In genomic region chr2:22864394-22865037, GRCm38 (mm10) we compare ENCODE assay signal across 8 mouse cellular contexts. TPM values are rescaled to one million over a fixed set of nuclear protein-coding genes. Genes with fewer than 3 reads are reported as not detected.
DNase-seq lines count a peak whose midpoint lies in the region; ATAC-seq and TF ChIP-seq lines count a peak whose summit lies in the region.
"Not testable (repeated sequence)": the region's sequence is repeated elsewhere in the genome, so short reads cannot be mapped to it uniquely, and the experiment has no call there.

No protein-coding gene starts in this region.

- not testable (repeated sequence) for H3K36me3 ChIP-seq in hindbrain, embryonic 15.5 days

- H3K27me3 ChIP-seq in Patski: peaks cover 25% of the 10 kb centered on the region
- H3K27me3 ChIP-seq in hindbrain, embryonic 15.5 days: not testable (repeated sequence)

- POLR2A ChIA-PET in Patski (lab: Charles Lee): not testable (repeated sequence)

- H3K4me2 ChIP-seq in hindbrain, embryonic 15.5 days: not testable (repeated sequence)

- H3K9ac ChIP-seq in hindbrain, embryonic 15.5 days: not testable (repeated sequence)

- not testable (repeated sequence) for H3K9me3 ChIP-seq in hindbrain, embryonic 15.5 days

- H3K4me3 ChIP-seq in hindbrain, embryonic 15.5 days: not testable (repeated sequence)

- CTCF ChIA-PET in Patski (lab: Charles Lee): interaction anchor here (0.8 to 1.4 kb wide), 7 partner anchors 8 to 106 kb away, joined by 3 to 7 read pairs (median 4); partner anchors contain the start of gene Pdss1

- peak; percentile 95 for ATAC-seq in Patski
- ATAC-seq in hindbrain, embryonic 15.5 days (ENCODE audit: low FRiP score, low read depth): peak; percentile 94

- DNase-seq in Patski (ENCODE audit: low read depth, low spot score): not testable (repeated sequence)
- DNase-seq in cerebellum, postnatal 10 days: peak; percentile 84 to 86
- peak; percentile 29 to 70 for DNase-seq in frontal cortex, postnatal 10 days (ENCODE audit: low spot score in 2 of 2)
- DNase-seq in layer of hippocampus, postnatal 36 days: peak; percentile 74 to 75
- DNase-seq in lung, postnatal 36 days: peak; percentile 61
- DNase-seq in retina, postnatal 7 days (ENCODE audit: low read depth, low spot score): peak; percentile 43
- peak; percentile 47 to 48 for DNase-seq in urinary bladder, adult 18-20 months (ENCODE audit: low spot score in 2 of 2)

- 5% methylated on average over 6 of the region's 6 CpGs for WGBS in hindbrain, embryonic 15.5 days

- in situ Hi-C loops in Patski (cut with MboI; ENCODE audit: low pct_unique_long_range_greater_than_20kb): loop anchor here (5.0 to 10.0 kb wide), 2 partner anchors 102 to 900 kb away; no protein-coding TSS in a partner anchor

- not testable (repeated sequence) for H3K27ac ChIP-seq in hindbrain, embryonic 15.5 days (replicated peaks)

- TF ChIP-seq CTCF in Patski (IDR thresholded peaks at IDR 0.05): peak; percentile 90

- H3K4me1 ChIP-seq in hindbrain, embryonic 15.5 days (replicated peaks): not testable (repeated sequence)

RNA-seq across cellular contexts. Expression of gene Pdss1, which starts 30.8 kb away (rescaled TPM):
- 14.9 TPM for polyA plus RNA-seq in Patski (2021)
- 23.1 and 25.1 TPM in 2 replicates for polyA plus RNA-seq in hindbrain, embryonic 15.5 days (2015; fragmentation: Nextera tagmentation; extraction: Ambion mirVana)
- 10 to 100 TPM; 16.5 to 16.9 TPM for total RNA-seq in layer of hippocampus, postnatal 36 days (2021)
